Mouse (Mus musculus) kidney, postnatal 36 days (tissue): Measurements from ENCODE around the gene Isg20l2.

Source experiments
- DNase-seq, 2 experiments: peaks; one replicate each; pipeline ENCODE4 v3.0.0; 2021 to 2022; ENCODE audit warnings: mixed read lengths in 2 of 2

The Isg20l2 gene

DNA sequence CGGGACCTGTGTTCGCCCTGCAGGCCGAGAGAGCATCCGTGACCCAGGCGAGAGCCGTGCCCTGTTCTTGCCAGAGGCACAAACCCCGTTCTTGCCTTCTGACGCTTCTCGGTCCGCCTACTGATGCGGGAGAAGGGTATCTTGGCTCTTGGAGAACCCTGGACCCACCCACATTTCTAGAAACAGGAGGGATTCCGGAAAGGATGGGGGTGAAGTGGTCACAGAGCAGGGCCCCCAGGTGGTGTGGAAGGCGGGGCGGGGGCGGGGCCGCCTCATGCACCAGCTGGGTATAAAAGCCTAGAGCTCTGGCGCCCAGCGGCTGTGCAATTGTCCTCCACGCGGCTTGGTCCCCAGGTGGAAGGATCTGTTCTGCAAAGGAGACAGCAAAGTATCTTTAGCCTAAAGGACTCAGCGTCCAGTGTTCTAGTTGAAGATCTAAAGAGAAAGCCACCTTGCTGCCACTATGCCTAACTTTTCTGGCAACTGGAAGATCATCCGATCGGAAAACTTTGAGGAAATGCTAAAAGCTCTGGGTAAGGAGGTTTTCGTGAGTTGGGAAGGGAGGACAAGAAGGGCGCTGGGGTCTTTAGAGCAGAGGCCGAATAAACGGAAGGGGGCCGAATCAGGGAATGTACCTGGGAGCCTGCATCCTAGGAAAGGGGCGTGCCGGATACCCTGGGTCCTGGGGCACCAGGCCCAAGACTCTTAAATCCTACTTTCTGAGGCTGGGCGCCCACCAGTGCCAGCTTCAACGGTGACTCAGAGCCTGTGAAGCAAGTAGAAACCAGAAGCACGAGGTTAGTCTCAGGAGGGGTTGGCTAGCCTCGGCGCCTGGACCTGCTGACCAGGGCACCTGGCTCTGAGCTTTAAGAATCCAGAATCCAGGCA, 18.5 kb downstream of the Isg20l2 start, which contains the start of gene Crabp2:
Gene Crabp2, plus strand, starts transcription at position 289 of the 888 bp plus-strand sequence.
- no peak for DNase-seq

DNA sequence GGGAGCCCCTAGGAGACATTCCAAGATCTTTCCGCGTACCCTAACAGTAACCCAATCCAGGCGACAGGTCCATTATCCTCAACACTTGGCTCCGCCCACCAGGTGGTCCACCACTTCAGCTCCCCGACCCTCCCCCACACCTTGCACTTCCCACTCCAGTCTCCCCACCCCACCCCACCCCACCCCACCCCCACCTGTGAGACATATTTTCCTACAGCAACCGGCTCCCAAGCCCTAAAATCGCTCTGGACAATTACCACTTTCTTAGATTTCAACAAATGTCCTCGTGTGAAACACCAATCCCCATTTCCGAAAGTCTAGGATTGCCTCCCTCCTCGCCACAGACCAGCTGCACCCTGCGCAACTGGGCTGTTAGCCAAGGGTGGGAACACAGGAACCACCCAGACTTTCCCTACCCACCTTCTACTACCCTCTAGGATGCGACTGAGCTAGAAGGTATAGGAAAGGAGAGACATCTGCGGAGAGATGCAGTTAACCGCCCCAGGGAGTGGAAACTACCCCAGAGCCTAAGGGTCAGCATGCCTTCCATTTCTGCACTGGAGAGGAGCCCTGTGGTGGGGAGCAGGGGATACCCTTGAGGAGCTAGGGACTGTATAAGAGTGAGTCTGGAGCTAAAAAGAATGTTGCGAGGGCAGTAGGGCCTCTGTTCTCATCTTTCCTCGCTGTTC, 19.3 kb downstream of the Isg20l2 start:
- no peak for DNase-seq

DNA sequence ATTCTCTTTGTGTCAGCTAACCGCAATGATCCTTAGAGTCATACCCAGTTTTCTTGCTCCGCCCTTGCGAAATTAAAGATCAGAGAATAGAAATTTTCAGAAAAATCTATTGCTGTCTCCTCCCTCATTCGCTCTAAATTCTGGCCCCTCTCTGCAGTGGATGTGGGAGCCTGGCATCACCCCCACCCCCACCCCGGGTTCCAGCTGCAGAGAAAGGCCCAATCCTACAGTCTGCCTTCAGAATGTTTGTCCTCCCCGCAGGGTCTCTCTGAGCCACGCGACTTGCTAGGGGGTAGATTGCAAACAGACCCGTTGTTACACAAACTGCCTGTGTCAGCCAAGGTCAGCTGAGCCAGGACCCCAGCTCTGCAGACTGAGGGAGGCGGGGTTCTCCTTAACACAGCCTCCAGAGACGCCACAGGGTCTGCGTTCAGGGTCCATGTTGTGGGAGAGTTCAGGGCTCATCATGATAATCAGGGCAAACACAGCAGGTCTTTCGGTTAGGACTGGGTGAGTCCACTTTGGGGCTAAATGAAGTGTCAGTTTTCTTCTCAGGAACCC, 19.9 kb downstream of the Isg20l2 start:
- DNase-seq: no peak

DNA sequence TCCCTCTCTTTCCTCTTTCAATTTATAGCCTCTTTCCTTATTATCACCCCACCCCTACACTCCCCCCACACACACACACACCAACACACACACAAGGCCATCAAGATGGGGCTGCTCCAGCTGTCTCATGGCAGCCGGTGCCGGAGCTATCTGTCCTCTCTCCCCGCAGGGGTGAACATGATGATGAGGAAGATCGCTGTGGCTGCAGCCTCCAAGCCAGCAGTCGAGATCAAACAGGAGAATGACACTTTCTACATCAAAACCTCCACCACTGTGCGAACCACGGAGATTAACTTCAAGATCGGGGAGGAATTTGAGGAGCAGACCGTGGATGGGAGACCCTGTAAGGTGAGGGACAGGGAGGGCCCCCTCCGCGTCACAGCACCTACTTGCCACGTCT, 21.8 kb downstream of the Isg20l2 start:
- no peak for DNase-seq

DNA sequence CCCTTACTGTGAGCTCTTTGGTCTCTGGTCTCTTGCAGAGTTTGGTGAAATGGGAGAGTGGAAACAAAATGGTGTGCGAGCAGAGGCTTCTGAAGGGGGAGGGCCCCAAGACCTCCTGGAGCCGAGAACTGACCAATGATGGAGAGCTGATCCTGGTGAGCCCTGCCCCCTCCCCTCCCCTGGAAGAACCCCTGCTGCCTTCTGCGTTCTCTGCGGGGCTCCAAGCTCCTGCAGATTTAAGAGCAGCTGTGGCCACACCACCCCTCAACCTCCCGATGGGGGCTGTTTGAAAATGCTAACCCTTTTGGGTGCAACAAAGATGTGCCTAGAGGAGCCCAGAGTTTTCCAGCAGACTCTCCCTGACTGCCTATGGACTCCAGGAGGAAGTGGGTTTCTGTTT, 22.3 kb downstream of the Isg20l2 start:
- DNase-seq: peak in 1 of 2 experiments; percentile 15

DNA sequence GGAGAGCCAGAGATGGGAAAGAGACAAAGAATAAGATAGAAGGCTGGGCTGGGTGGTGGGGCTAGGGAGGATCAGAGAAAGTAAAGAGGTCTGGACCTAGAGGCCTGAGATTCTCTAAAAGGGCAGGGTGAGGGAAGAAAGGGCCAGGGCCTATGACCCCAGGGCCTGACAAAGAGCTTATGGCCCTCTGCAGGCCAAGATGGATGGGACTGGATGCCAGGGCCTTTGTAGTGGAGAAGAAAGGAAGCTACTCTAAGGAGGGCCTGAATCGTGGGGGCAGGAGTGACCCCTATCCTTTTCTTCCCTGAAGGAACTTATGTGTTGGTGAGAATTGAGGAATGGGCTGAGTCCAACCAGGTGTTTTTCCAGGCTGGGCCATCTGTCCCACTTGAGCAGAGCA, 27.9 kb downstream of the Isg20l2 start:
- DNase-seq: no peak

DNA sequence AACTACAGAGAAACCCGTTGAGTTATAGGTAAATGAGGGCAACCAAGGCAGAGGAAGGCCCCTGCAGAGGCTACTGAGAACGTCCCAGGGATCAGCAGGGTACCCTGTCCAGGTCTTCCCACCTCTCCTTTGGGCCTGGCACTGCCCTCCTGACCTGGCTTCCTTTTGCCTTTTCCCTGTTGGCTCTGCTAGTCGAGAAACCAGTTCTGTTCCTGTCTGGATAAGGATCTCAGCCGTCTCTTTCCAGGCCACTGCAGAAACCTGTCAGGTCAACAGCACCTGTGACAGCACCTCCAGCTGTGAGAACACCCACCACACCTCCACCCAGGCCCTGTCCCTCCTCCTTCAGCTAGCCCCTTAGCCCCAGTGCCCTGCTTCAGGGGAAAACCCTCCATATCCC, 28.4 kb downstream of the Isg20l2 start:
- peak in 1 of 2 experiments; percentile 24 for DNase-seq

DNA sequence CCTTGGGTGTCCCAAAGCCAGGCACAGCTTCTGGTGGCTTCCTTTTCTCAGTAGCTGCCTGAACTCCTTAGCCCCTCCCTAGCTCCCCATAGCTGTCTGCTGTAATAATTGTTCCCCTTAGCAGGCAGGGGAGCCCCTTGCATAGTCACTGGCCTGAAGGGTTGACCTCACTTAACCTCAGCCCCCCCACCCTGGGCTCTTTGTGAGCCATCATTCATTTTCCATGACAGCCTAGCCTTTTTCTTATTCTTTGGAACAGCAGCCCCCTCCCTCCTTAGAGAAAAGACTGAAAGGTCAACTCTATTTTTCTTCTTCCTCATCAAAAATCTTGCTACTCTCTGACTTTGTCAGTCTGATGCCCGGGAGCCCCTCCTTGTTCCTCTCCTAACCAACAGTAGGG, 28.9 kb downstream of the Isg20l2 start:
- DNase-seq: no peak

DNA sequence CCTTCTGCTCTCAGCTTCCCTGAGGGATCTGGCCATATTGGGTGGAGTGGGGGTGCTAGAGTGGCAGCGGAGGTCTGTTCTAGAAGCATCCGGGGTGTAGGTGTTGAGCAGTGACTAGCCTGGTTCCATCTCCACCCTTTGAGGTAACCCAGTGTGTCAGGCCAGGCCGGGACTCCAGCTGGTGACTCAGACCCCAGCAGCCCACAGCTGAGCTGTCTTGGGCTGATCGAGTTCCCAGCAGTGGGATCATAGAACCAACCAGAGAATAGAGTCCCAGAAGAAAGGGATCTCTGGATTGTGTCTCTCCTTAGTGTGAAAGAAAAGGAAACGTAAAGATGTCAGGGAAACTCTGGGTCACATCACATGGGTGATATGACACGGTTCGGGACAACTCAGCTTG, 29.3 kb downstream of the Isg20l2 start:
- no peak for DNase-seq

DNA sequence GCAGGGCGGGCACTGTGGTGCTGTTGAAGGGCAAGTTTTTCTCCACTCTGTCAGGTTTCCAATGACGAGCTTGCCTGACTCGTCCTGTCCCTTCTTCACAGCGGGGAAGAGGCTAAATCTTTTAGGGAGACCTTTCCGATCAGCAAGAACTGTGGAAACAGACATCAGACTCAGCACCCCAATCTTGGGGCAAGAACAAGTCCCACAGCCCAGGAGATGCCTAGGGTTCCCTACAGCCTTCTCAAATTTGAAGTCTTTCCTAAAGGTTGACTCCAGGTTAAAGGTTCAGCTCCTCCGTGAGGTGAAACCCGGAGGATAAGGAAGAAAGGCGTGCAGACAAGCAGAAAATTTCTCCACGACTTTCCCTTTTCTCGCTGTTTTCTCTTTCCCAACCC, 30.1 kb downstream of the Isg20l2 start:
- no peak for DNase-seq

DNA sequence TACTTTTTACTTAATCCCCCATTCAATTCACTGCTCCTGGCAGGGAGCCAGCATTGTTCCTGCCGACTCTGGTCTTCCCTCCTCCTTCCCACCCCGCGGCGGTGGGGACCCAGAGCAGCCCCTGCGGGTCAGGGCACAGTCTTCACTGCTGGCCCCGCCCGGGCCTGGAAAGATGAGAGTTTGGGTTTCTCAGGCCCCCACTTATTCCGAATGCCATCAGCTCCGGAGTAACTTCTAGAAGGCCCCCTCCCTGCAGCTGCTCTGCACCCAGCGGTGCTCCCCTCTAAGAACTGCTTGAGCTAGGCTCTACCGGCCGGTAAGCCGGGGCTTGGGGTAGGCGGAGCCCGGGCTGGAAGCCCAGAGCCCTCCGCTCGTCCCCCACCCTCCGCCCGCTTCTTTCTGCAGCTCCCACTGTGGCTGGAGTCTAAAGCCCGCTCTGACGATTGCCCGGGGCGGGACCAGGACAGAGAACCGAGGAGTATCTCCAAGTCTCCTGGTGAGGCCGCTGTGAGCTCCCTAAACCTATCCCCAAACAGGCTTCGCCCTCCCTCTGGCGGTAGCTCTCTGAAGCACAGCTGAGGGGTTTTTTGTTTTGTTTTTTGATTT, 30.6 kb downstream of the Isg20l2 start:
- DNase-seq: peak; percentile 92 to 94

DNA sequence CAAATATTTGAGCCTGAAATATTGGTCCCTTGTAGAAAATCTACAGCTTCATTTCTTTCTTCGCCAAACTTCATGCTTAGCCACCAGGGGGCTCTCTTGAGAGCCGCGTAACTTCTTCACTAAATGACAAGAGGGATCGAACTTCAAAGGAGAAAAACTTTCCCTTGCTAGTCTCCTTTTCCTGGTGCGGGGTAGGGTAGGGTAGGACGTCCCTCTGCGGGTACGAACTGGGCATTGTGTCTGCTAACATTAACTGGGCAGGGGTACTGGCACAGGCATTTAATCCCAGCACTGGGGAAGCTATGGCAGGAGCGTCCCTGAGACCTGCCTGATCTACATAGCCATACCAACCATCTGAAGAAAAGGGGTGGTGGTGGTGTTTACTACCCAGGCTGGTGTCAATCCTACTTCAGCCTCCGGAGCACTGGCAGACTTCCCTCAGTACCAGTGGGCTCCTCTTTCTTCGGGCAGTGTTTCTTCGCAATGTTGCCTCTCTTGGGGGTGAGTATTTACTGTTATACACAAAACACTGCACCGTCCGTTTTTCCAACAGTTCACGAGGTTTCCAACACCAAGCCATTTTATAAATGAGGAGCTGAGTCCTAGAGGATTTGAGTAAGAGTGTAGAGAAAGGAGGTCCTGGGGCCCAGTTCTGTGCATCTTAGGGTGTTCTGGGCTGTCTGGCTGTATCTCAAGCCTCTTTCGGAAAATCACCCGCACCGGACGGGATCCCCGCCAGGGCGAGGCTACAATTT, 40.2 kb downstream of the Isg20l2 start:
- peak; percentile 47 to 78 for DNase-seq

DNA sequence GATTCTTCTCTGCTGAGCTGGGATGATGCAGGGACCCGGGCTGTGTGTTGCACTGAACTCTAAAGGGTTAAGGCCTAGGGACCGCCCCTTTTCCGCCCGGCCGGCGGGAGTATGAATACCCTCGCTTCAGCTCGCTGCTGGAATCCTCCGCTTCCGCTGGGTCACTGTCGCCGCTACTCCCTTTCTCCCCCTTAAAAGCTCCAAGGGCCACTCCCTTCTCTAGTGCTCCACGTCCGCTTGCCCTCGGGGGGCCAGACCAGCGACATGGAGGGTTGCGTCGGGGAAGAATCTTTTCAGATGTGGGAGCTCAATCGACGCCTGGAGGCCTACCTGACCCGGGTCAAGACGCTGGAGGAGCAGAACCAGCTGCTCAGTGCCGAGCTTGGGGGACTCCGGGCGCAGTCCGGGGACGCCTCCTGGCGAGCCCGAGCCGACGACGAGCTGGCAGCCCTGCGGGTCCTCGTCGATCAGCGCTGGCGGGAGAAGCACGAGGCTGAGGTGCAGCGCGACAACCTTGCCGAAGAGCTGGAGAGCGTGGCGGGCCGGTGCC, 40.9 kb downstream of the Isg20l2 start, which contains the start of gene Nes:
Gene Nes, plus strand, starts transcription at position 140 of the 550 bp plus-strand sequence.
- DNase-seq: peak; percentile 70 to 77

DNA sequence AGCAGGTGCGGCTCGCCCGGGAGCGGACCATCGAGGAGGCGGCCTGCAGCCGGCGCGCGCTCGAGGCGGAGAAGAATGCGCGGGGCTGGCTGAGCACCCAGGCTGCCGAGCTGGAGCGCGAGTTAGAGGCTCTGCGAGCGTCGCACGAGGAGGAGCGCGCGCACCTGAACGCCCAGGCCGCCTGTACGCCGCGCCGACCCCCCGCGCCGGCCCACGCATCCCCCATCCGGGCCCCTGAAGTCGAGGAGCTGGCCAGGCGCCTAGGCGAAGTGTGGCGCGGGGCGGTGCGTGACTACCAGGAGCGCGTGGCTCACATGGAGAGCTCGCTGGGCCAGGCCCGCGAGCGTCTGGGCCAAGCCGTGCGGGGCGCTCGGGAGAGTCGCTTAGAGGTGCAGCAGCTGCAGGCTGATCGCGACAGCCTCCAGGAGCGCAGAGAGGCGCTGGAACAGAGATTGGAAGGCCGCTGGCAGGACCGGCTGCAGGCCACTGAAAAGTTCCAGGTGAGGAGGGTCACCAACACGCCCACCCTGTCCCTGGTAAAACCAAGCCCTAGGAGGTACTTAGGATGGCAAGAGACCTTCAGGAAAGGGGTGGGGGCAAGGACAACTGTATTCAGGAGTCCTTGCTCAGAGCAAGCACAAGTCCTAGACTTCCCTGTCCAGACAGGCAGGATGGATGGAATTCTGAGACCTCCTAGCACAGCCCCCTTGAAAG, 41.5 kb downstream of the Isg20l2 start:
- peak in 1 of 2 experiments; percentile 25 for DNase-seq

DNA sequence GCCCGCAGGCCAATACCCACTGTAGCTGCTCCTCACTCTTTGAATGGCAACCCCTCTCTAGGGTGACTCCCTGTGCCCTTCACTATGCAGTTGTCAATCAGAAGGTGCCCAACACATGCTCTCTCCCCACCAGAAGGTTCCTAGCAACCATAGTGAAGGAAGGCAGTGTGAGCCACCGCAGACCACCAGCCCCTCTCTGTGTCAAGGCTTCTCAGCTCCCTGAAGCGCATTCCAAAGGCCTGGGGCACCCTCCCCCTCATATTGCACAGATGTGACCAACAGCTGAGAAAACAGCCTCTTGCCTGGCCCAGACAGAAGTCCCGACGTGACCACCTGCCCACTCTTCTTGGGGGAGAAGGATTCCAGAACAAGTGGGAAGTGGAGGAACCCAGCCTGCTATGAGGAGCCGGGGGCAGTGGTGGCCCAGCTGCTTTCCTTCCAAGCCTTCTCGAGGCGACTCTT, 42.1 kb downstream of the Isg20l2 start:
- no peak for DNase-seq

DNA sequence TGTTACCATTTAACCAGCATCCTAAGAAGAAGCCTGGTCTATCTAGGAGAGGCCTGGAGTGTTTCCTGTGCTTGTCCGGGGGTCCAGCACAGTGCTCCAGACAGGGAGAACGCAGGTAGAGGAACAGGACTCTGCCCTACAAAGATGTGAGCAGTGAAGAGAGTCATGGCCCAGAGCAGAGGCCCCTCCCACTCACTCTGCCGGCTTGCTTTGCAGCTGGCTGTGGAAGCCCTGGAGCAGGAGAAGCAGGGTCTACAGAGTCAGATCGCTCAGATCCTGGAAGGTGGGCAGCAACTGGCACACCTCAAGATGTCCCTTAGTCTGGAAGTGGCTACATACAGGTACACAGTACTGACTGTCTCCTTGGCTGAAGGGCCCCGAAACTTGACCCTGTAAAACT, 42.7 kb downstream of the Isg20l2 start:
- no peak for DNase-seq

DNA sequence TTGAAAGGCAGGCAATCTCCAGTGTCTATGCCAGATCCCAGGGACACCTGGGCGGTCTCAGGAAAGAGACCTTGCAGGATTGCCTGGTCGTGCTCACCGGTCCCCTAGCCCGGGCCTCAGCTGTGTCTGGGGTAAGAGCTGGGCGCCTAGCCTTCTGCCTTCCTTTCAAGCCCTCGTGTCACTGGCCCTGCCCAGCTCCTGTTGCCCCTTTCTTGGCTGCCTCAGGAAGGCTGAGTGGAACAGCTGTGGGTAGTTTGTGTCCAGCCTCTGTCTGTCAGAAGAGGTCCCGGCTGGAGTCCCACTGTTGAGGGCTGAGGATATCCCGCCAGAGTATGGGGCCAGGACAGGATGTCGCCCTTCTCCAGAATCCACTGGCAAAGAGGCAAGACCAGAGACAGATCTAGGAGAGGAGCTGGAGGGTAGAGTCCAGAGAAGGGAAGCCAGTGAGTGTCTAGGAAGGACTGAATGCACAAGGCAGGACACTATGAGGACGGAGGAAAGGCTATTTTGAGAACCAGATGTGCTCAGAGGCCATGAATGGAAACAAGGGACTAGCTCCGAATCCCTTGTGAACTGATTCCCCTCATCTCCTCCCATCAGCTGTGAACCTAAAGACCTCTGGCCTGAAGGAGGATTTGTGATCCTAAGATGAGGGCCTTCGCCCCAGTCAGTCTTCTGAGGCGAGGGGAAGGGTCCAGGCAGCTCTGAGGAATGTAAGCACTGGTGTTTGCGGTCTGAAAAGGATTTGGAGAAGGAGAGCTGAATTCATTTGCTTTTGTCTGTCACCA, 43.7 kb downstream of the Isg20l2 start:
- DNase-seq: no peak

DNA sequence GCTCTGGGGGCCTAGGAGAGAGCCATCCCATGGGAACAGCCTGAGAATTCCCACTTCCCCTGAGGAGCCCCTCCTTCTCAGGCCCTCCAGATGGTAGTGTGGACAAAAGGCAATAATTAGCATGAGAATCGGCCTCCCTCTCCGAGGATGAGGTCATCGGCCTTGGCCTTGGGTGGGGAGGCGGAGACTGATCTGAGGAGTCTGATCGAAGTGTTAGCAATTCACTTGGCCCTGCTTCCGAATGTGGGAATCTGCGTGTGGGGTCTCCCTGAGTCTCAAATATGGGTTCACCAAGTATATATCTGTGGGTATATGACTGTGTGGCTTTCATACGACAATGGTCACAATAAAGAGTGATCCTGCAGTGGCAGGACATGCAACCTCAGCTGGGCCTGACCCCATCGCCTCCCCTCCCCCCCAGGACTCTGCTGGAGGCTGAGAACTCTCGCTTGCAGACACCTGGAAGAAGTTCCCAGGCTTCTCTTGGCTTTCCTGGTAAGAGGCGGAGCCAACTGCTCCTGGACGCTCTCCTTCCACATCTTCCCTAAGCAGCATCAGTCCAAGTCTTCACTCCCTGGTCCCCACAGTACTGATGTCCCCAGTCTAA, 44.4 kb downstream of the Isg20l2 start:
- no peak for DNase-seq

DNA sequence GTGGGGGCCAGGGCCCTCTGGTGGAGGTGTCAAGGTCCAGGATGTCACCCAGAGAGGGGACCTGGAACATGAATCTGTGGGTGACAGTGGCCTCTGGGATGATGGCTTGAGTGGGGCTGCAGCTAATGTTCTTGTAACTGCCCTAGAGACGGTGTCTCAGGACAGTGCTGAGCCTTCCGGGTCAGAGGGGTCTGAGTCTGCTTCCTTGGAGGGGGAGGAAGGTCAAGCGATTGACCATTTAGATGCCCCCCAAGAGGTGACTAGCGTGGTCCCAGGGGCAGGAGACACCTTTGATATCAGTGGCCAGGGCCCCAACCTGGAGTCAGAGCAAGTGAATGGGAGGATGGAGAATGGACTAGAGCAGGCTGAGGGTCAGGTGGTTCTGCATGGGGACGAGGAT, 49.4 kb downstream of the Isg20l2 start:
- no peak for DNase-seq

DNA sequence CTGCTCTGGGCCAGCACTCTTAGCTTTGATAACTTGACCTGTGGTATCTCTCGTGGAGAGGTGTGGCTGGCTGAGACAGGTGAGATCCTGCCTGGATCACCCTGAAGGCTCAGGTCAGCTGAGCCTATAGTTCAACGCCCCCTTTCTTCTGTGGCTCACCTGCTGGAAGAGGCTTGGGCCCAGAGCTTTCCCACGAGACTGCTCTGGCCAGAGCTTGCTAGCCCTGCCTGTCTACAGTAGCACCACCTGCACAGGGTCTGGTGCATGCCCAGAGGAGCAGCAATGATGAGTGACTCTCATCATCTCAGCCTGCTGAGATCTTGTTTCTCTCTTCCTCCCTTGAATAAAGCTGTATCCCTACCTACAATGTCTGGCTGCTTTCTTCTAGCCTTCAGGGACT, 50.0 kb downstream of the Isg20l2 start:
- DNase-seq: no peak
